Mouse (Mus musculus) ES-E14 (cell line): ENCODE measurements around the gene Acy3. TPM values are rescaled to one million over a fixed set of nuclear protein-coding genes. Genes with fewer than 3 reads are reported as not detected.

Source experiments
- DNase-seq: peaks from one replicate; pipeline ENCODE4 v3.0.0-alpha.2; 2013; ENCODE audit warnings: low read depth, low spot score
- H3K27ac ChIP-seq: 2 replicates; pipeline ENCODE4 v1.5.1; 2012; ENCODE audit warnings: low read depth, mild to moderate bottlenecking, low read length, moderate library complexity, mixed read lengths; ENCODE audit not compliant: poor library complexity, insufficient read depth, severe bottlenecking
- H3K36me3 ChIP-seq: 2 replicates; pipeline ENCODE4 v1.6.1; 2012; ENCODE audit warnings: mild to moderate bottlenecking, low read length, moderate library complexity, mixed read lengths; ENCODE audit not compliant: control insufficient read depth, poor library complexity, insufficient read depth, severe bottlenecking
- H3K4me1 ChIP-seq, 2 experiments: fragments of 150-350 bp in 1 of 2; sonication (generic) in 1 of 2; 2 replicates each; pipeline ENCODE4 v1.6.1; 2012; ENCODE audit warnings: low read length in 2 of 2, mild to moderate bottlenecking in 1 of 2, mixed read lengths in 1 of 2; ENCODE audit not compliant: control insufficient read depth in 2 of 2, insufficient read depth in 2 of 2, poor library complexity in 1 of 2
- H3K4me3 ChIP-seq, 2 experiments: fragments of 150-350 bp in 1 of 2; sonication (generic) in 1 of 2; 2 replicates each; pipeline ENCODE4 v1.5.1; 2012; ENCODE audit warnings: low read length in 2 of 2, low read depth in 1 of 2, mild to moderate bottlenecking in 1 of 2, mixed read lengths in 1 of 2; ENCODE audit not compliant: insufficient read depth in 1 of 2, poor library complexity in 1 of 2, severe bottlenecking in 1 of 2
- H3K9ac ChIP-seq: 2 replicates; pipeline ENCODE4 v1.6.1; 2012; ENCODE audit warnings: low read depth, mild to moderate bottlenecking, low read length, mixed read lengths; ENCODE audit not compliant: poor library complexity, insufficient read depth, severe bottlenecking
- H3K9me3 ChIP-seq: fragments of 150-350 bp; sonication (generic); 2 replicates; pipeline ENCODE4 v1.6.1; 2012; ENCODE audit warnings: low read depth, mild to moderate bottlenecking, low read length; ENCODE audit not compliant: control insufficient read depth, insufficient read depth
- CHD2 ChIP-seq: IDR thresholded peaks from 2 replicates; pipeline ENCODE4 v1.6.1; 2014; ENCODE audit warnings: mild to moderate bottlenecking, low read depth, low read length, inconsistent platforms
- HCFC1 ChIP-seq: IDR thresholded peaks from 2 replicates; pipeline ENCODE4 v1.6.1; 2012; ENCODE audit warnings: low read length, inconsistent platforms, borderline replicate concordance; ENCODE audit not compliant: insufficient read depth
- MAFK ChIP-seq: IDR thresholded peaks from 2 replicates; pipeline ENCODE4 v1.6.1; 2014; ENCODE audit warnings: mild to moderate bottlenecking, low read depth, low read length, inconsistent platforms; ENCODE audit not compliant: insufficient read depth
- ZC3H11A ChIP-seq: IDR thresholded peaks from 2 replicates; pipeline ENCODE4 v1.6.1; 2012; ENCODE audit warnings: low read depth, mild to moderate bottlenecking, inconsistent platforms, low read length, borderline replicate concordance
- ZNF384 ChIP-seq: IDR thresholded peaks from 2 replicates; pipeline ENCODE4 v1.6.1; 2012; ENCODE audit warnings: low read depth, low read length, inconsistent platforms
- in situ Hi-C, 2 experiments: fragments of 600-800 bp; cut with MboI; formaldehyde crosslinking; loops; one replicate each; pipeline ENCODE4 v1.15.1; 2025; ENCODE audit warnings: low sequenced_read_pairs in 2 of 2, inconsistent platforms in 1 of 2; ENCODE audit not compliant: unreplicated experiment in 2 of 2
- total RNA-seq: library from RNA; depleted of rRNA; stranded (reverse); fragments of 300-350 nt; gene quantifications from 2 replicates; pipeline ENCODE4 v1.2.3, GENCODE M21; 2012; rRNA removed

The Acy3 gene
- 2.1 and 2.4 TPM in 2 replicates for total RNA-seq

GRCm38 (mm10) chr19:3986334-3986733, at the start of gene Acy3:
Acy3 (plus strand) TSS chr19:3986570.
- in situ Hi-C loops, result no loop called here
- Histone ChIP-seq H3K4me3 (0 out of 4 replicates have a peak within 1 kb of the TSS, but pooled peaks of 1 of the 2 experiments have one; percentile 10), H3K27ac (no peak within 1 kb of the TSS), H3K9ac (0 out of 2 replicates have a peak within 1 kb of the TSS, but pooled peaks have one; percentile 28), H3K36me3 (no peaks in the 10 kb centered on the region), H3K9me3 (no peaks in the 10 kb centered on the region), H3K4me1 (peaks cover 0 to 25% of the 10 kb centered on the region in 2 experiments; a peak in 2 of 4 replicates)
- DNase-seq, result peak; percentile 56
- TF ChIP-seq MAFK, result no peak
- TF ChIP-seq CHD2, result no peak
- no peak for TF ChIP-seq ZNF384
- no peak for TF ChIP-seq ZC3H11A
- no peak for TF ChIP-seq HCFC1

GRCm38 (mm10) chr19:3942315-3942714, 44.1 kb upstream of the Acy3 start:
- peak overlapping the region in 1 of 2 experiments; percentile 66; a peak in 1 of 4 replicates for H3K4me3 ChIP-seq
- in situ Hi-C loops, result no loop called here
- H3K36me3 ChIP-seq, result no peaks in the 10 kb centered on the region
- DNase-seq, result no peak
- no peak overlapping the region for H3K9ac ChIP-seq
- H3K9me3 ChIP-seq, result no peaks in the 10 kb centered on the region
- TF ChIP-seq CHD2 (no peak), MAFK (no peak), ZC3H11A (no peak), HCFC1 (no peak), ZNF384 (no peak)
- H3K4me1 ChIP-seq, result peaks cover 0 to 12% of the 10 kb centered on the region in 2 experiments; a peak in 1 of 4 replicates
- H3K27ac ChIP-seq, result no peak overlapping the region

GRCm38 (mm10) chr19:3942986-3943735, 43.2 kb upstream of the Acy3 start:
- no peak overlapping the region for H3K9ac ChIP-seq
- H3K27ac ChIP-seq, result no peak overlapping the region
- H3K4me3 ChIP-seq, result peak overlapping the region; percentile 31 to 66
- in situ Hi-C loops, result no loop called here
- peaks cover 0 to 12% of the 10 kb centered on the region in 2 experiments; a peak in 1 of 4 replicates for H3K4me1 ChIP-seq
- no peaks in the 10 kb centered on the region for H3K36me3 ChIP-seq
- TF ChIP-seq ZNF384, result no peak
- TF ChIP-seq MAFK, result no peak
- no peak for TF ChIP-seq CHD2
- TF ChIP-seq ZC3H11A, result no peak
- TF ChIP-seq HCFC1, result no peak
- H3K9me3 ChIP-seq, result no peaks in the 10 kb centered on the region
- DNase-seq, result peak; percentile 88

GRCm38 (mm10) chr19:3945872-3946564, 40.4 kb upstream of the Acy3 start:
- TF ChIP-seq HCFC1 (no peak), ZC3H11A (no peak), ZNF384 (no peak), CHD2 (no peak), MAFK (no peak)
- H3K9me3 ChIP-seq, result no peaks in the 10 kb centered on the region
- no peaks in the 10 kb centered on the region for H3K36me3 ChIP-seq
- H3K4me3 ChIP-seq, result no peak overlapping the region
- no peak overlapping the region for H3K9ac ChIP-seq
- DNase-seq, result no peak
- in situ Hi-C loops, result no loop called here
- H3K27ac ChIP-seq, result no peak overlapping the region
- peaks cover 0 to 12% of the 10 kb centered on the region in 2 experiments; a peak in 1 of 4 replicates for H3K4me1 ChIP-seq
